In genomic region chr15:28856419-28856818, GRCm38 (mm10) we compare ENCODE assay signal across 14 mouse cellular contexts.
"Had no signal": no experiment of that assay in that cellular context is flagged by ENCODE, and none has a peak within 500 bp of the region (broad histone marks: within the 10 kb centered on the region; RNA-seq: fewer than 3 reads in every experiment).

No protein-coding gene starts in this region.

- H3K9me3 ChIP-seq: intestine, embryonic 15.5 days; limb, embryonic 12.5 days; megakaryocyte, embryonic 14.5 days; midbrain, embryonic 12.5 days; neural tube, embryonic 13.5 days had no signal

- H3K27me3 ChIP-seq: intestine, embryonic 15.5 days; limb, embryonic 12.5 days; megakaryocyte, embryonic 14.5 days; midbrain, embryonic 12.5 days; neural tube, embryonic 13.5 days had no signal

- H3K4me3 ChIP-seq: intestine, embryonic 15.5 days; limb, embryonic 12.5 days; megakaryocyte, embryonic 14.5 days; midbrain, embryonic 12.5 days; neural tube, embryonic 13.5 days had no signal

- ATAC-seq: intestine, embryonic 15.5 days; lung, postnatal 0 days; midbrain, embryonic 16.5 days had no signal

- H3K4me2 ChIP-seq: intestine, embryonic 15.5 days; limb, embryonic 12.5 days; midbrain, embryonic 12.5 days; neural tube, embryonic 13.5 days had no signal

- H3K27ac ChIP-seq: intestine, embryonic 15.5 days; kidney, postnatal 0 days; limb, embryonic 12.5 days; midbrain, embryonic 12.5 days; neural tube, embryonic 13.5 days; stomach, postnatal 0 days had no signal

- DNase-seq: kidney, adult 8-10 months; kidney, postnatal 36 days; lung, adult 2 months; lung, postnatal 36 days; right cerebral cortex, postnatal 25 days had no signal

- H3K4me1 ChIP-seq: intestine, embryonic 15.5 days; limb, embryonic 12.5 days; megakaryocyte, embryonic 14.5 days; midbrain, embryonic 12.5 days; neural tube, embryonic 13.5 days had no signal

- H3K36me3 ChIP-seq: intestine, embryonic 15.5 days; limb, embryonic 12.5 days; midbrain, embryonic 12.5 days; neural tube, embryonic 13.5 days had no signal

- H3K9ac ChIP-seq: intestine, embryonic 15.5 days; limb, embryonic 12.5 days; midbrain, embryonic 12.5 days; neural tube, embryonic 13.5 days had no signal
